Mouse (Mus musculus): ENCODE results near the gene Vasp. TPM values are rescaled to one million over a fixed set of nuclear protein-coding genes. Genes with fewer than 3 reads are reported as not detected.

The Vasp gene
- 45.6 and 46.7 TPM in 2 replicates for polyA plus RNA-seq (2015; fragmentation: Nextera tagmentation; extraction: Ambion mirVana)

DNA sequence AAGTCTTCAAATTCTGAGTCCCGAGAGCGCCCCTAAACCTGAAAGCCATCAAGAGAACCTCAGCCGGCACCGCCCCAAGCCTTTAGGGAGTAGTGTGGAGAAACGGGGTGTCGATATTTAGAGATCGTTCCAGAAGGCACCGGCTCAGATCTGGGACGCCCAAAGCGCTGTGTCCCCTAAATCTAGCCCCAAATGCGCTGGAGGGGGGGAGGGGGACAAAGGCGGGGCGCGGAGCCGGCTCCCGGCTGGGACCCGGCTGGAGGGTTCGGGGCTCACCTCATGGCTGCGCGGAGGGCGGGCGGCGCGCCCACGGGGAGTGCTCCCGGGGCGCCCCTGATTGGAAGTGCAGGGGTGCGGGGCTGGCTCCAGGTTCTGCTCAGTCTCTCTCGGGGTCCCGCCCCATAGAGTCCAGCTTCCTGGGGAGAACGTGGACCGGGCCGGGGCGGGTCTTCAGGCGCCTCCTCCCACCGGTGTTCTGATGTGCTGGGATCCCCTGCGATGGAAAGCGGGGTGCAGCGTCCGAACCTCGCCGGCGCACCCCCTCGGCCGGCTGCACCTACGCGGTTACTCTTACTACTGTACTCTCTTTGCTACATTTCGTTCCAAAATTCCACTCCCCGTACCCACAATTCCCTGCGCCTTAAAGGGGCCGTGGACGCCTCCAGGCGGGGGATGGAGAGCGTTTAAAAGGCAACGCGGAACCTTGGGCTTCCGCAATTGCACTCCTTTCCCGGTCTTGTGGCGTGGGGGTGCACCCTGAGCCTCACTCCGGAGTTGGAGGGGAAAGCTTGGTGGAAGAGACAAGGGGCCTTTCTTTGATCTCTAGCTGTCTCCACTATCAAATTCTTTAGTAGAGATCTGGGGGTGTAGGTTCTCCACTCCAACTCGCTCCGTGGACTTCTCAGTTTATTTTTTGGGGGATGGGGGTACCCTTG is at the start of gene Vasp:
TSS of gene Vasp (minus strand) at position 580 of the 935 bp plus-strand sequence.
- Histone ChIP-seq H3K4me1 (replicated peaks) (peaks cover 62% of the 10 kb centered on the region), H3K27ac (peak within 1 kb of the TSS; percentile 98), H3K36me3 (peaks cover 7% of the 10 kb centered on the region), H3K4me3 (replicated peaks) (peak within 1 kb of the TSS; percentile 95), H3K9me3 (replicated peaks) (no peaks in the 10 kb centered on the region), H3K9ac (peak within 1 kb of the TSS; percentile 94), H3K4me2 (peak within 1 kb of the TSS; percentile 100), H3K27me3 (peaks cover under 1% of the 10 kb centered on the region; the same call in 1 of the 2 replicates)
- under 1% methylated on average over 62 of the region's 62 CpGs for WGBS (ENCODE audit: insufficient replicate concordance)
- ATAC-seq (ENCODE audit: low read depth), result peak; percentile 78
- DNase-seq, result peak; percentile 81

DNA sequence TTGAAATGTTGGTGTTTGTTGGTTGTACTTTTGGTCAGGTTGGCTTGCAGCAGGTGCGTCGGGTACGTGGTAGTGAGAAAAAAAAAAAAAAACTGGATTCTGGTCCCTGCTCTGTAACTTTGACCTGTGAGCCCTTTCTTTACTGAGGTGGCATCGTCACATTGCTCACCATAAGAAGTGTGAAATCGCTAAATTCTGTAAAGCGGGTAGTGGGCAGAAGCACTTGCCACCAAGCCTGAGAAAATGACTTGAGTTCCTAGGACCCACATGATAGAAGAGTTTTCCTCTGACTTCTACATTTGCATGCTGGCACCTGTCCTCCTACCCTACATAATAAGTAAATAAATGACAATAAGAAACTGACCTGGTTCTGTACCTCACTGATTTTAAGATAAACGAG is 49.0 kb upstream of the Vasp start:
- Histone ChIP-seq H3K4me3 (replicated peaks) (peak overlapping the region; percentile 46; the same call in 1 of the 2 replicates), H3K9ac (no peak overlapping the region), H3K27me3 (peaks cover 86% of the 10 kb centered on the region), H3K4me1 (replicated peaks) (peaks cover 18% of the 10 kb centered on the region), H3K4me2 (peak overlapping the region; percentile 69), H3K36me3 (no peaks in the 10 kb centered on the region), H3K9me3 (replicated peaks) (no peaks in the 10 kb centered on the region), H3K27ac (no peak overlapping the region)
- DNase-seq, result no peak
- WGBS (ENCODE audit: insufficient replicate concordance), result 27% methylated on average over 7 of the region's 7 CpGs
- no peak for ATAC-seq (ENCODE audit: low read depth)

- under 1% methylated on average over 41 of the region's 41 CpGs for WGBS (ENCODE audit: insufficient replicate concordance)
- H3K27me3 ChIP-seq, result peaks cover 94% of the 10 kb centered on the region
- H3K9ac ChIP-seq, result no peak overlapping the region
- peak overlapping the region; percentile 69 for H3K4me2 ChIP-seq
- no peak overlapping the region for H3K27ac ChIP-seq
- no peaks in the 10 kb centered on the region for H3K9me3 ChIP-seq (replicated peaks)
- H3K36me3 ChIP-seq, result no peaks in the 10 kb centered on the region
- peak overlapping the region; percentile 46 for H3K4me3 ChIP-seq (replicated peaks)
- peak; percentile 80 for ATAC-seq (ENCODE audit: low read depth)
- peaks cover 14% of the 10 kb centered on the region for H3K4me1 ChIP-seq (replicated peaks)
- peak; percentile 74 for DNase-seq
Observed at GRCm38 (mm10) chr7:19319906-19320305, 48.3 kb upstream of the Vasp start.

DNA sequence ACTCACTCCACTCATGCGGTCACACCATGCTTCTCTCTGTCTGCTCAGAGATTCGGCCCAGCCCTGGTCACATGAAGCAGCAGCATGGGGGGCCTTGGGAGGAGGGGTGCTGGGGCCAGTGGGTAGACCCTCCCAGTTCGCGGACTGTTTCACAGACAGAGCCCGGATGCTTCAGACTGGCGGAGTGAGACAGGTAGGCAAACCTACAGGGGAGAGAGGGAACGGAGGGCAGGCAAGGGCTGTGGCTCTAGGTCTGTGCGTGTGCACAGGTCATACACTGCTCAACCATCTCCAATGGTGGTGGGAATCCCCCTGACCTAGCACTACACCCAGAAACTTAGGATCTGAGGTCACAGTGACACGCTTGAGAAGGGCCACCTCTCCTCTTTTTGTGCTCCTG is 47.8 kb upstream of the Vasp start:
- Histone ChIP-seq H3K4me1 (replicated peaks) (peaks cover 14% of the 10 kb centered on the region), H3K4me3 (replicated peaks) (peak overlapping the region; percentile 46), H3K4me2 (peak overlapping the region; percentile 69), H3K36me3 (no peaks in the 10 kb centered on the region), H3K9ac (no peak overlapping the region), H3K9me3 (replicated peaks) (no peaks in the 10 kb centered on the region), H3K27ac (no peak overlapping the region), H3K27me3 (peaks cover 98% of the 10 kb centered on the region)
- peak; percentile 49; the same call in 1 of the 2 replicates for ATAC-seq (ENCODE audit: low read depth)
- DNase-seq, result no peak
- WGBS (ENCODE audit: insufficient replicate concordance), result 16% methylated on average over 9 of the region's 9 CpGs

DNA sequence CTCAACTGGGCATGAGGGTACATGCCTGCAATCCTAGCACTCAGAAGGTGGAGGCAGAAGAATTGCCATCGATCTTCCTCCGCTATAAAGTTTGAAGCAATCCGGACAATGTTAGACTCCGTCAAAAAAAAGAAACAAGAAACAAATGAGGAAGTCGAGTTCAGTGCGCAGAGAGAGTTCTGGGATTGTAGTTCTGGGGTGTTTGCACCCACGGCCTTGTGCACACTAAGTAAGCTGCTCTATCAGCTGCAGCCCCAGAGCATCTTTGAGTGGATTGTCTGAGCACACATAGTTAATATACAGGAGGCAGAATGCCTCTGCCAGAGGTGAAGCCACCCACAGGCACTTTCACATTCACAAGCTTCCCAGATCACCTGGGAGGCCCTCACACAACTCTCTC is 47.1 kb upstream of the Vasp start:
- 32% methylated on average over 7 of the region's 7 CpGs for WGBS (ENCODE audit: insufficient replicate concordance)
- peaks cover 97% of the 10 kb centered on the region for H3K27me3 ChIP-seq

DNA sequence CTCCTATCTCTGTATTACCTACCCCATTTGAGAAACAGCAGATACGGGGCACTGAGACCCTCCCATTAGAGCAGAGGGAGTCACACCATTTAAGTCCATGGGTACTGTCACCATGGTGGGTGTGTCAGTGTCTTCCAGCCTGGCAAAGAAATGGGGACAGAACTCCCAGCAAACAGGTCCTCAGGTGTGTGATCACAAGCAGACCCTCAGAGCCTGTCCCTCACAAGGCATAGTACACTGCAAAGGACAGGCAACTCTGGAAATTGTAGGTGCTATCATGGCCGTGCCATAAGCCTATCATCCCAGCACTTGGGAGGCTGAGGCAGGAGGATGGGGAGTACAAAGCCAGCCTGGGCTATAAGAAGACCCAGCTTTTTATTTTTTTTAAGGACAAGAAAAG is 46.6 kb upstream of the Vasp start:
- Histone ChIP-seq H3K4me1 (replicated peaks) (peaks cover 14% of the 10 kb centered on the region), H3K36me3 (no peaks in the 10 kb centered on the region), H3K9ac (no peak overlapping the region), H3K4me2 (no peak overlapping the region), H3K4me3 (replicated peaks) (no peak overlapping the region), H3K9me3 (replicated peaks) (no peaks in the 10 kb centered on the region), H3K27me3 (peaks cover 97% of the 10 kb centered on the region), H3K27ac (no peak overlapping the region)
- no peak for ATAC-seq (ENCODE audit: low read depth)
- no peak for DNase-seq
- 39% methylated on average over 2 of the region's 2 CpGs for WGBS (ENCODE audit: insufficient replicate concordance)

More for the DNA sequence above, 47.1 kb upstream of the Vasp start:
- H3K9me3 ChIP-seq (replicated peaks), result no peaks in the 10 kb centered on the region
- no peaks in the 10 kb centered on the region for H3K36me3 ChIP-seq
- ATAC-seq (ENCODE audit: low read depth), result no peak
- no peak overlapping the region for H3K27ac ChIP-seq
- peaks cover 14% of the 10 kb centered on the region for H3K4me1 ChIP-seq (replicated peaks)
- no peak overlapping the region for H3K4me3 ChIP-seq (replicated peaks)
- H3K4me2 ChIP-seq, result no peak overlapping the region
- no peak overlapping the region for H3K9ac ChIP-seq
- no peak for DNase-seq

DNA sequence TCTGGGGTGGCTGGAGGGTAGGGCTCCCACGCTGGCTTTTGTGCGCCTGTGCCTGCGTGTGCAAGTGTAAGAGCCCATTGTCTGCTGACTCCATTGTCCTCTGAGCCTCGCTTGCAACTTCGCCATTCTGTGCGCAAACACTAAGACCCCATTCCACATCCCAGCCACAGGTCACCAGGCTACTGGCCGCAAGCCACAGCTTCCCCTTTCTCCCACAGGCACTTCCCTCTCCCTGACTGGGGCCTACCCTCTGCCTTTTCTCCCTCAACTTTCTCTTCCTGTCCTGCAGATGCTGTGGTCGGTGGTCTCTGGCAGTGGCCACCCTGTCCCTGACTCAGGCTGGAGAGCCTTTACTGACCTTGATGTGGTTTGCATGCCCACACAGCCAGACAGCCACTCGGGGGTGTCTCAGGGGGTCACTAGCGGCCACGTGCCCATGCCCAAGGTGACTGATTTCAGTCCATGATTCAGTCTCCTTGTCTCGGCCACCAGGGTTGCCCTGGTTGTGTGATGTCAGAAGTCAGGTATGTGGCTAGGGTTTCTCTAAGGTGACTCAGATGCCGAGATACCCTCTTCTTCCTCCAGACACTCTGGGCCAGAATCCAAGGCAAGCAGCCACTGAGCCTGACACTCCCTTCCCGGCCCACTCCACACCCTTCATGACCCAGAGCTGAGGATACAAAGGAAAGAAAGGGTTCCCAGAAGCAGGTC is 45.0 kb upstream of the Vasp start:
- Histone ChIP-seq H3K4me3 (replicated peaks) (no peak overlapping the region), H3K9me3 (replicated peaks) (no peaks in the 10 kb centered on the region), H3K4me2 (no peak overlapping the region), H3K27me3 (peaks cover 96% of the 10 kb centered on the region), H3K9ac (no peak overlapping the region), H3K4me1 (replicated peaks) (peaks cover 14% of the 10 kb centered on the region), H3K27ac (no peak overlapping the region), H3K36me3 (no peaks in the 10 kb centered on the region)
- WGBS (ENCODE audit: insufficient replicate concordance), result 14% methylated on average over 14 of the region's 14 CpGs
- DNase-seq, result no peak
- ATAC-seq (ENCODE audit: low read depth), result no peak

DNA sequence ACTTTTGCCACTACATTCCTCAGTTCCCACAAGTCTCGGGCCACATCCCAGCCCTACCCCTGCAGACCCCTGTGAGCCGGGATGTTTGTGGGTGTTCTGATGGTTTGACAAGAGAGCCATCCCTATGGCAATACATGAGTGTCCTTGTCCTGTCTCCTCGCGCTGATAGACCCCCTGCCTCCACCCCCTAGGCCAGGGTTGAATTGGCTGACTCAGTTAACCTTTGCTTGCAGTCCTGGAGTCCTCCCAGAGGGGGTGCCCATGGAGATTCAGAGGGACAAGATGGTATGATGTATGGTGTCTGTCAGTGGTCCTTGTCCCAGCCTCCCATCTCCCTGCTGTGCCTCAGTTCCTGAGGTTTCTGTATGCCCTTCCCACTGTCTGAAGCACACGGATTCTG is 42.4 kb upstream of the Vasp start:
- no peak for ATAC-seq (ENCODE audit: low read depth)
- H3K9ac ChIP-seq, result no peak overlapping the region

GRCm38 (mm10) chr7:19311991-19312390 is 40.4 kb upstream of the Vasp start:
- DNase-seq, result no peak
- H3K27me3 ChIP-seq, result peaks cover 76% of the 10 kb centered on the region

More for the DNA sequence above, 42.4 kb upstream of the Vasp start:
- Histone ChIP-seq H3K4me3 (replicated peaks) (no peak overlapping the region), H3K9me3 (replicated peaks) (no peaks in the 10 kb centered on the region), H3K27ac (no peak overlapping the region), H3K4me1 (replicated peaks) (peaks cover 17% of the 10 kb centered on the region), H3K27me3 (peaks cover 79% of the 10 kb centered on the region), H3K4me2 (no peak overlapping the region), H3K36me3 (no peaks in the 10 kb centered on the region)
- DNase-seq, result no peak
- WGBS (ENCODE audit: insufficient replicate concordance), result 31% methylated on average over 5 of the region's 5 CpGs

DNA sequence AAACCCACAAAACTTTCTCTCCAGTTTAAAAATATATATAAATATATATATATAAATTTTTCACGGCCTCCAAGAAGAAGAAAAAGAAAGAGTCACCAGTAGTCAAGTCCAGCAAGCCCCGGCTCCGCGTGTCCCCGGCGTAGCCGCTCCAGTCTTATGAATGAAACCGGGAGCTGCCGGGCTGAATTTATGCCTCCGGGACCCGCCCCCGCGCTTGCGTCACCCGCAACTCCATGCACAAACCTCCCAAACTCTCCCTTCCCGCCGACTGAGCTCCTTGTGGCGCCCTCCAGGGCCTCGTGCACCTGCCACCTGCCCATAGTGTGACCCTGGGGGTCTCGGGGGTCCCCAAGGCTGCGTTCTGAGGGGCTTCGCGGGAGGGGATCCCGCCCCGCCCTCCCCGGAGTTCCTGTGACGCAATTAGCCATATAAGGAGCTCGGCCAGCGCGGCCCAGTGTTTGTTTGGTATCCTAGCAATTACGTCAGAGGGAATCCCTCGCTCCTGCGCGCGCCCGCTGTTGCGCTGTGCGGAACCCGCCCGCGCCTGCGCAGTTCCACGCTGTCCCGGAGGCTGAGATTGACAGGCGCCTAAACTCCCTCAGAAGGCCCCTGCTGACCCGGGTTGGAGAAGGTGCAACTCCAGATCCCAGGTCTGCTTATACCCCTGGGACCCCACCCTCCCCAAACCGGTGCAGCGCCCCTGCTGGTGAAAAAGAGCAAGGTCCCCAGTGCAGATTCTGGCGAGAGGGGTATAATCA is 38.4 kb upstream of the Vasp start, which contains the start of gene Fosb:
TSS of gene Fosb (minus strand) at position 168 of the 758 bp plus-strand sequence.
- Histone ChIP-seq H3K27me3 (peaks cover 76% of the 10 kb centered on the region), H3K4me2 (peak within 1 kb of the TSS; percentile 99), H3K9me3 (replicated peaks) (no peaks in the 10 kb centered on the region), H3K4me3 (replicated peaks) (peak within 1 kb of the TSS; percentile 68), H3K27ac (no peak within 1 kb of the TSS), H3K9ac (peak within 1 kb of the TSS; percentile 69), H3K4me1 (replicated peaks) (peaks cover 31% of the 10 kb centered on the region), H3K36me3 (no peaks in the 10 kb centered on the region)
- ATAC-seq (ENCODE audit: low read depth), result peak; percentile 79
- peak; percentile 87 for DNase-seq
- under 1% methylated on average over 49 of the region's 49 CpGs for WGBS (ENCODE audit: insufficient replicate concordance)

More at GRCm38 (mm10) chr7:19311991-19312390, 40.4 kb upstream of the Vasp start:
- H3K36me3 ChIP-seq, result no peaks in the 10 kb centered on the region
- no peak overlapping the region for H3K4me2 ChIP-seq
- H3K4me3 ChIP-seq (replicated peaks), result no peak overlapping the region
- H3K9ac ChIP-seq, result no peak overlapping the region
- peaks cover 31% of the 10 kb centered on the region for H3K4me1 ChIP-seq (replicated peaks)
- H3K27ac ChIP-seq, result no peak overlapping the region
- no peaks in the 10 kb centered on the region for H3K9me3 ChIP-seq (replicated peaks)
- no peak for ATAC-seq (ENCODE audit: low read depth)
- 32% methylated on average over 4 of the region's 4 CpGs for WGBS (ENCODE audit: insufficient replicate concordance)
